12 mouse cellular contexts compared by ENCODE assay signal in the genomic region with DNA sequence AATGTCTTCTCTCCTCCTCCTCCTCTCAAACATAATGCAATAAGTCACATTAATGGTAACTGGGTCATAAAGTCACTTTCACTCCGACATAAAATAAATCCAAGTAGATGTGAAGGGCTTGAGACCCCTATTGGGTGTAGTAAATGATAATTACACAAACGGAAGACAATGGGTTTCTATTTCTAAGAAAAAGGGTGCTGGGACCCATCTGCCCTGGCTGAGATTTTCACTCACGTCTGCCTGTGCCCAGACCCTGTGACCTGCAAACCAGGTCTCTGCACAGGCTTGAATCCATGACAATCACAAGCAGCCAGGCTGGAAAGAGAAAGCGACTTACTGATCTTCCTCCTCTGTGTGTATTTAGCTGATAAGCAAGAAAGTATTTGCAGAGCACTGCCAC. TPM values are rescaled to one million over a fixed set of nuclear protein-coding genes. Genes with fewer than 3 reads are reported as not detected.
DNase-seq lines count a peak whose midpoint lies in the region; ATAC-seq and TF ChIP-seq lines count a peak whose summit lies in the region.
"Had no signal": no experiment of that assay in that cellular context is flagged by ENCODE, and none has a peak within 500 bp of the region (broad histone marks: within the 10 kb centered on the region; RNA-seq: fewer than 3 reads in every experiment).

No protein-coding gene starts in this region.

- WGBS in hindbrain, embryonic 10.5 days: 61% methylated on average over 4 of the region's 4 CpGs
- 59% methylated on average over 4 of the region's 4 CpGs for WGBS in hindbrain, embryonic 11.5 days
- 59% methylated on average over 4 of the region's 4 CpGs for WGBS in forebrain, embryonic 14.5 days
- WGBS in hindbrain, postnatal 0 days: 46% methylated on average over 4 of the region's 4 CpGs
- WGBS in neural tube, embryonic 14.5 days: 29% methylated on average over 4 of the region's 4 CpGs

- no peak overlapping the region for H3K4me2 ChIP-seq in hindbrain, embryonic 11.5 days (replicated peaks; ENCODE audit: low read depth, low read length)
- peak overlapping the region; percentile 88 for H3K4me2 ChIP-seq in forebrain, embryonic 14.5 days (ENCODE audit: low read length)
- peak overlapping the region; percentile 84 for H3K4me2 ChIP-seq in hindbrain, postnatal 0 days (ENCODE audit: low read depth, low read length)
- peak overlapping the region; percentile 88 for H3K4me2 ChIP-seq in neural tube, embryonic 14.5 days (ENCODE audit: low read depth, low read length)
- H3K4me2 ChIP-seq: heart, embryonic 12.5 days had no signal

- no peak for DNase-seq in hindbrain, embryonic 10.5 days (ENCODE audit: low spot score)
- no peak for DNase-seq in hindbrain, embryonic 11.5 days (ENCODE audit: low spot score)
- DNase-seq in forebrain, embryonic 14.5 days (ENCODE audit: low spot score): no peak
- DNase-seq in hindbrain, postnatal 0 days (ENCODE audit: low spot score): no peak
- no peak for DNase-seq in left cerebral cortex, adult 18-20 months (ENCODE audit: low spot score in 2 of 2)
- no peak for DNase-seq in thymus, adult 18-20 months
- DNase-seq in right cerebral cortex, adult 2 months (ENCODE audit: low spot score in 2 of 2): no peak

- H3K27ac ChIP-seq in hindbrain, embryonic 10.5 days: no peak overlapping the region
- H3K27ac ChIP-seq in hindbrain, embryonic 11.5 days (ENCODE audit: low read depth, low read length): no peak overlapping the region
- H3K27ac ChIP-seq in forebrain, embryonic 14.5 days (ENCODE audit: low read depth, low read length): 0 out of 2 replicates have a peak overlapping the region, but pooled peaks have one; percentile 52
- peak overlapping the region; percentile 37; the same call in 1 of the 2 replicates for H3K27ac ChIP-seq in hindbrain, postnatal 0 days
- peak overlapping the region; percentile 84 for H3K27ac ChIP-seq in neural tube, embryonic 14.5 days (ENCODE audit: low read depth, low read length)
- H3K27ac ChIP-seq: limb, embryonic 12.5 days; liver, embryonic 15.5 days had no signal

- no peak for TF ChIP-seq CTCF in hindbrain, postnatal 0 days (IDR thresholded peaks at IDR 0.05; ENCODE audit: low read depth)

- no peak for ATAC-seq in hindbrain, embryonic 11.5 days (ENCODE audit: low FRiP score)
- ATAC-seq in forebrain, embryonic 14.5 days: no peak
- ATAC-seq in hindbrain, postnatal 0 days: no peak
- no peak for ATAC-seq in neural tube, embryonic 14.5 days (ENCODE audit: low read depth)

- H3K9me3 ChIP-seq in hindbrain, embryonic 10.5 days: no peaks in the 10 kb centered on the region
- no peaks in the 10 kb centered on the region for H3K9me3 ChIP-seq in hindbrain, embryonic 11.5 days (ENCODE audit: control insufficient read depth, low read length)
- H3K9me3 ChIP-seq in forebrain, embryonic 14.5 days (replicated peaks; ENCODE audit: control insufficient read depth, low read length): no peaks in the 10 kb centered on the region
- no peaks in the 10 kb centered on the region for H3K9me3 ChIP-seq in hindbrain, postnatal 0 days (ENCODE audit: low read length)
- no peaks in the 10 kb centered on the region for H3K9me3 ChIP-seq in neural tube, embryonic 14.5 days (ENCODE audit: control insufficient read depth, low read length)
- H3K9me3 ChIP-seq: heart, embryonic 12.5 days; limb, embryonic 12.5 days; liver, embryonic 15.5 days had no signal

- H3K9ac ChIP-seq in hindbrain, embryonic 11.5 days (ENCODE audit: low read depth, low read length): no peak overlapping the region
- H3K9ac ChIP-seq in forebrain, embryonic 14.5 days (ENCODE audit: low read length): no peak overlapping the region; the same call in 1 of the 2 replicates
- 0 out of 2 replicates have a peak overlapping the region, but pooled peaks have one; percentile 89 for H3K9ac ChIP-seq in hindbrain, postnatal 0 days (replicated peaks; ENCODE audit: low read length)
- H3K9ac ChIP-seq in neural tube, embryonic 14.5 days (replicated peaks; ENCODE audit: low read depth, low read length): peak overlapping the region; percentile 83
- H3K9ac ChIP-seq: heart, embryonic 12.5 days; limb, embryonic 12.5 days; liver, embryonic 15.5 days had no signal

- peaks cover 30% of the 10 kb centered on the region for H3K27me3 ChIP-seq in hindbrain, embryonic 10.5 days (ENCODE audit: insufficient read depth, poor library complexity, severe bottlenecking)
- peaks cover 10% of the 10 kb centered on the region for H3K27me3 ChIP-seq in hindbrain, embryonic 11.5 days (ENCODE audit: control insufficient read depth, insufficient read depth, low read length)
- peaks cover 9% of the 10 kb centered on the region; the same call in 1 of the 2 replicates for H3K27me3 ChIP-seq in forebrain, embryonic 14.5 days (replicated peaks; ENCODE audit: control insufficient read depth, insufficient read depth, low read length)
- no peaks in the 10 kb centered on the region for H3K27me3 ChIP-seq in hindbrain, postnatal 0 days (ENCODE audit: insufficient read depth, low read length)
- no peaks in the 10 kb centered on the region for H3K27me3 ChIP-seq in neural tube, embryonic 14.5 days (ENCODE audit: control insufficient read depth, insufficient read depth, low read length)

- H3K4me3 ChIP-seq in hindbrain, embryonic 10.5 days: 0 out of 2 replicates have a peak overlapping the region, but pooled peaks have one; percentile 76
- H3K4me3 ChIP-seq in hindbrain, embryonic 11.5 days (ENCODE audit: low read depth, low read length): no peak overlapping the region; the same call in 1 of the 2 replicates
- H3K4me3 ChIP-seq in forebrain, embryonic 14.5 days (ENCODE audit: low read depth, low read length): peak overlapping the region; percentile 65
- no peak overlapping the region for H3K4me3 ChIP-seq in hindbrain, postnatal 0 days (ENCODE audit: low read length)
- H3K4me3 ChIP-seq in neural tube, embryonic 14.5 days (ENCODE audit: low read depth, low read length): peak overlapping the region; percentile 81; the same call in 1 of the 2 replicates

- peaks cover 37% of the 10 kb centered on the region for H3K4me1 ChIP-seq in hindbrain, embryonic 10.5 days (replicated peaks)
- peaks cover 11% of the 10 kb centered on the region for H3K4me1 ChIP-seq in hindbrain, embryonic 11.5 days (replicated peaks; ENCODE audit: control insufficient read depth, insufficient read depth, low read length)
- peaks cover 9% of the 10 kb centered on the region for H3K4me1 ChIP-seq in forebrain, embryonic 14.5 days (ENCODE audit: control insufficient read depth, insufficient read depth, low read length)
- H3K4me1 ChIP-seq in hindbrain, postnatal 0 days (ENCODE audit: insufficient read depth, low read length): peaks cover 9% of the 10 kb centered on the region
- peaks cover 31% of the 10 kb centered on the region for H3K4me1 ChIP-seq in neural tube, embryonic 14.5 days (ENCODE audit: control insufficient read depth, insufficient read depth, low read length)

- no peaks in the 10 kb centered on the region for H3K36me3 ChIP-seq in hindbrain, embryonic 10.5 days
- no peaks in the 10 kb centered on the region for H3K36me3 ChIP-seq in hindbrain, embryonic 11.5 days (ENCODE audit: control insufficient read depth, insufficient read depth, low read length)
- H3K36me3 ChIP-seq in forebrain, embryonic 14.5 days (ENCODE audit: control insufficient read depth, insufficient read depth, low read length): no peaks in the 10 kb centered on the region
- no peaks in the 10 kb centered on the region for H3K36me3 ChIP-seq in hindbrain, postnatal 0 days (ENCODE audit: insufficient read depth, low read length)
- H3K36me3 ChIP-seq in neural tube, embryonic 14.5 days (ENCODE audit: control insufficient read depth, insufficient read depth, low read length): no peaks in the 10 kb centered on the region
- H3K36me3 ChIP-seq: heart, embryonic 12.5 days; limb, embryonic 12.5 days; liver, embryonic 15.5 days had no signal

RNA-seq across cellular contexts. Expression of a gene that starts 4.3 kb away (rescaled TPM):
- polyA plus RNA-seq in hindbrain, embryonic 10.5 days (2016; fragmentation: Nextera tagmentation; extraction: Ambion mirVana): 2.5 and 2.7 TPM in 2 replicates
- polyA plus RNA-seq in hindbrain, embryonic 11.5 days (2014; fragmentation: Nextera tagmentation; extraction: Ambion mirVana): 5.0 and 5.3 TPM in 2 replicates
- 8.6 and 10.2 TPM in 2 replicates for polyA plus RNA-seq in forebrain, embryonic 14.5 days (2014; fragmentation: Nextera tagmentation; extraction: Ambion mirVana)
- 68.7 and 74.1 TPM in 2 replicates for total RNA-seq in hindbrain, postnatal 0 days (2014; rRNA removed)
- polyA plus RNA-seq in hindbrain, postnatal 0 days (2015; fragmentation: Nextera tagmentation; extraction: Ambion mirVana): 15.8 and 15.9 TPM in 2 replicates
- 15.4 and 17.1 TPM in 2 replicates for polyA plus RNA-seq in neural tube, embryonic 14.5 days (2014; fragmentation: Nextera tagmentation; extraction: Ambion mirVana)
- total RNA-seq in left cerebral cortex, adult 18-20 months (2021): 100 to 1,000 TPM; 208 to 219 TPM
- total RNA-seq: megakaryocyte-erythroid progenitor cell, adult 5-6 weeks had no signal

Comparison
In these comparisons a context has a peak if more than half of its experiments do, and no peak if none do; other contexts are left out.
1. H3K27ac ChIP-seq: peak in forebrain, embryonic 14.5 days (single experiment), hindbrain, postnatal 0 days (single experiment) and neural tube, embryonic 14.5 days (single experiment); none in hindbrain, embryonic 10.5 days (single experiment) and hindbrain, embryonic 11.5 days (single experiment).
2. H3K4me3 ChIP-seq: peak in hindbrain, embryonic 10.5 days (single experiment), forebrain, embryonic 14.5 days (single experiment) and neural tube, embryonic 14.5 days (single experiment); none in hindbrain, embryonic 11.5 days (single experiment) and hindbrain, postnatal 0 days (single experiment).
3. H3K9ac ChIP-seq: peak in hindbrain, postnatal 0 days (single experiment) and neural tube, embryonic 14.5 days (single experiment); none in hindbrain, embryonic 11.5 days (single experiment) and forebrain, embryonic 14.5 days (single experiment).